Mouse (Mus musculus): ENCODE results near the gene Pdlim3. TPM values are rescaled to one million over a fixed set of nuclear protein-coding genes. Genes with fewer than 3 reads are reported as not detected.
A peak's percentile ranks its signal among the peaks of the same experiment; 100 is the strongest.

Pdlim3 gene
- polyA plus RNA-seq, 1 experiment from 2014 or later = 3.9 TPM

GRCm38 (mm10) chr8:45903659-45904058 is 18.4 kb downstream of the Pdlim3 start:
- no peak for DNase-seq (ENCODE audit: low spot score)

- no peak for DNase-seq (ENCODE audit: low spot score)
These were observed 20.5 kb downstream of the Pdlim3 start for GRCm38 (mm10) chr8:45905591-45906250.

GRCm38 (mm10) chr8:45906251-45906619 is 21.0 kb downstream of the Pdlim3 start:
- DNase-seq (ENCODE audit: low spot score) = no peak

GRCm38 (mm10) chr8:45913707-45914106 is 28.4 kb downstream of the Pdlim3 start:
- DNase-seq (ENCODE audit: low spot score) = no peak

GRCm38 (mm10) chr8:45916496-45916895 is 31.2 kb downstream of the Pdlim3 start:
- no peak for DNase-seq (ENCODE audit: low spot score)

GRCm38 (mm10) chr8:45917040-45917679 is 31.9 kb downstream of the Pdlim3 start:
- DNase-seq (ENCODE audit: low spot score) = no peak

GRCm38 (mm10) chr8:45918891-45919290 is 33.6 kb downstream of the Pdlim3 start:
- no peak for DNase-seq (ENCODE audit: low spot score)

- no peak for DNase-seq (ENCODE audit: low spot score)
These were observed 35.1 kb downstream of the Pdlim3 start for GRCm38 (mm10) chr8:45920392-45920791.

GRCm38 (mm10) chr8:45922116-45922515 is 36.9 kb downstream of the Pdlim3 start:
- DNase-seq (ENCODE audit: low spot score) = no peak

- peak; percentile 84 for DNase-seq (ENCODE audit: low spot score)
These were observed 49.3 kb downstream of the Pdlim3 start, which contains the start of gene Ccdc110 for GRCm38 (mm10) chr8:45934582-45935014. Ccdc110 (plus strand) TSS chr8:45934619.

GRCm38 (mm10) chr8:45936986-45937385 is 51.7 kb downstream of the Pdlim3 start:
- no peak for DNase-seq (ENCODE audit: low spot score)

GRCm38 (mm10) chr8:45946283-45946682 is 61.0 kb downstream of the Pdlim3 start:
- no peak for DNase-seq (ENCODE audit: low spot score)

- DNase-seq (ENCODE audit: low spot score) = no peak
These were observed 65.4 kb downstream of the Pdlim3 start for GRCm38 (mm10) chr8:45950622-45951021.

Other genes with a start within 250 kb of the Pdlim3 start
- not detected in 2 replicates for gene Ccdc110, start 49.2 kb downstream of the Pdlim3 start, polyA plus RNA-seq (2015; fragmentation: Nextera tagmentation; extraction: Ambion mirVana)
- 1.3 and 1.5 TPM in 2 replicates for gene 1700029J07Rik, start 89.8 kb downstream of the Pdlim3 start, polyA plus RNA-seq (2015; fragmentation: Nextera tagmentation; extraction: Ambion mirVana)
- 53.6 and 53.9 TPM in 2 replicates for gene Ufsp2, start 90.1 kb downstream of the Pdlim3 start, polyA plus RNA-seq (2015; fragmentation: Nextera tagmentation; extraction: Ambion mirVana)
- gene Lrp2bp, start 113.8 kb downstream of the Pdlim3 start, polyA plus RNA-seq (2015; fragmentation: Nextera tagmentation; extraction: Ambion mirVana) = 0.13 and 0.20 TPM in 2 replicates
- 14.5 and 16.1 TPM in 2 replicates for gene Ankrd37, start 120.2 kb downstream of the Pdlim3 start, polyA plus RNA-seq (2015; fragmentation: Nextera tagmentation; extraction: Ambion mirVana)